Mouse (Mus musculus): ENCODE measurements at regions not wholly inside any gene's neighbourhood (a gene's known extent, or its start where the extent isn't known, plus 50 kb on each side); places are given as distances from the start of the nearest gene placed in this dataset.

DNA sequence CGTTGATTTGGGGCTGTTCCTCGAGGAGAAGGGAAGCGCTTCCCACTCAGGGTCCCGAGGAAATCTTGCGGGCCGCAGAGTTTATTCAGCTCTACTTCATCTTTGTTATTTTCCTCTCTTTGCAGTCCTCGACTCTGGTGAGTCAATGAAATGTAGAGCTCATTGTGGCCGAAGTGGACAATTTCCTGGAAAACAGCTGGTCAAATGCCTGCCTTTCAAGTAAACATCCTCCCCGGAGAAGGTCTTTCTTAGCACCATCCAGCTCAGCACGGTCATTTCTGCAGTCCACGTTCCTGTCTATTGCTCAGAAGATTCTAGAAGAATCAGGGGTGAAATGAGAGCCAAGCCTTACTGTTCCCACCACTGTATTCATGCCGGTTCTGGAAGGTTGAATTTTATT is 133.0 kb downstream of the Bcas1 start:
- DNase-seq (ENCODE audit: low spot score) = no peak

DNA sequence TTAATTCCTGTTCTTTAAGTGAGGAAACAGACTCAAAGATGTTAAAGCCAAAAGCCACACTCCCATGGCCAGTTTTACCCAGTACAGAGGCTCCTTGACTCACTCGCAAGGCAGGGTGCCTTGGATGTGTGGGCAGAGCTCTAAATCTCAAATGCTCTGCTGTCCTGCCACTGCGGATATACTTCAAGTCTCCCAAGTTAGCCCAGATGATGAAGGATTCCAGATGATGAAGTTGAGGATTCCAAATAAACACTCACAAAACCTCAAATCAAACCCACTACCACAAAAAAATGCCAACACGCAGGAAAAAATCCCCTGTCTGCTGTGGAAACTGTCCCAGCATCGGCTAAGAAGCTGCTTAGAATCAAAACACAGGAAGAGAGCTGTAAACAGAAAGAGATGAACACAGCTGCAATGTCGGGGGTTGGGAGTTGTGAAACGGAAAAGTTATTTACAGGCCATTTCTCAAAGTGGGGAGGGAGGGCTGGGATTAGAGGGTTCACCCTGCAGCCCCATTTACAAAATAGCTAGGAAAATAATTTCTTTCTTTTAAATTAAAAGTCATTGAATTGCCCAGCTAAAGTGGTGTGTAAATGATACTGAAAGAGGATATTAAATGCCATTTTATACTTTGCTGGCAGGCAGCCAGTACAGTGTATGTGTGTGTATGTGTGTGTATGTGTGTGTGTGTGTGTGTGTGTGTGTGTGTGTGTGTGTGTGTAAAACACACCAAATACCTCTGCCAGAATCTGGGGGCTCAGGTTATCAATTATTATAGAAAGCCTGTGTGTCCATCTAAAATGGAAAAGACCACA is 135.6 kb downstream of the Bcas1 start:
- no peak for DNase-seq (ENCODE audit: low spot score)

DNA sequence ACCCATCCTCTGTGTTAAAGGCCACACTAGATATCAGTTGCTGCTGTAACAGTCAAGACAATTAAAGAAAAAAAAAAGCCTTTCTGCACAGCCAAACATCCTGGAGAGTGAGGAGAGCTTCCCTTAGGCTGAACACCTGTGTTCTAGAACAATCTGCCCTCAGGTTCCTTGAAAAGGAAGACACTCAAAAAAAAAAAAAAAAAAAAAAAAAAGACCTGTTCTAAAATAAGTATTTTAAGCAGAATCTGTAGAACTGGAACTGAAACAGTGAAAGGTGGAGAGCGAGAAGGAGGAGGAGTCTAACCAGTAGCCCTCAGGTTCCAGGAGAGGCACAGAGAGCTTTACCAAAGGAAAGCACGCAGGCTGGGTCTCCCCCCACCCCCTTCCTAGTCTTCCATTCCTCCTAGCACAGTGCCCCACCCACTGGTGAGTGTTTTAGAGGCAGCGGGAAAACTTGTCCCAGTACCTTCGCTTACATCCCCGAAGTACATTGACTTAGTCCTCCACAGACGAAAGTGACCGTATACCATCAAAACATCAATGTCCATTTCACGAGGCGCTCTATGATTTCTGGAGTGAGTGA is 138.2 kb downstream of the Bcas1 start:
- no peak for DNase-seq (ENCODE audit: low spot score)

DNA sequence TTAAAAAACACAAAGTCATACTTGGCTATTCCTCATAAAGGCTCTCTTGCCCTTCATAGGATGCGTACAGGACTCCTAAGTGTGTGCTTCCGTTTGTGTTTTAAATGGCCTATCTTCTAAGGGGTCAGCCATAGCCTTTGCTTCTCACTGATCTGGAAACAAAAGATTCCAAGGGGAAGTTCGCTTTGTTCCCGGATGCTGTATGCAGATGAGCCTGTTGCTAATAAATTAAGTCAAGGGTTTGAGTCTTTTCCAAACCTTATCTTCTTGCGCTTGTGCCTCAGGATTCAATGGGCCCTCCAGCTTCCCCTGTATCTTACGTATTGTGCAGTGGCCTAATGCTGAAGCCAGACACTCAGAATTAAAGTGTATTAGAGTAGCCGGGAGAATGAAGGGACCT is 138.9 kb downstream of the Bcas1 start:
- DNase-seq (ENCODE audit: low spot score) = no peak

DNA sequence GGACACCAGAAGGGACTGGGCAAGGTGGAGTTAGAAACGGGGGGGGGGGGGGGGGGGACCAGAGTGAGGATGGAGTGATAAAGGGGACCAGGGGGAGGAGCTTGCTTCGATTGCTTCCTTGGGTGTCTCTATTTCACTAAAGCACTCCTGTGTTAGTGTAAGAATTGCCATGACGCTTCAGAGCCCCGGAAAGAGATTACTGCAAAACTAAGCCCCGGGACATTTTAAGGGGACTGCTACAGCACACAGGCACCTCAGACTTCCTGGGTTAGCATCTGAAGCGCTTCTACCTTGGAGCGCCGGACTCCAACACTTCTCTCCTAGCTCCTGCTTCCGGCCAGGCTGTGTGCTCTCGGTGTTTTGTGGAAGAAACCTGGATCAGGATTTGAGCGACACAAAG is 139.4 kb downstream of the Bcas1 start:
- DNase-seq (ENCODE audit: low spot score) = no peak

DNA sequence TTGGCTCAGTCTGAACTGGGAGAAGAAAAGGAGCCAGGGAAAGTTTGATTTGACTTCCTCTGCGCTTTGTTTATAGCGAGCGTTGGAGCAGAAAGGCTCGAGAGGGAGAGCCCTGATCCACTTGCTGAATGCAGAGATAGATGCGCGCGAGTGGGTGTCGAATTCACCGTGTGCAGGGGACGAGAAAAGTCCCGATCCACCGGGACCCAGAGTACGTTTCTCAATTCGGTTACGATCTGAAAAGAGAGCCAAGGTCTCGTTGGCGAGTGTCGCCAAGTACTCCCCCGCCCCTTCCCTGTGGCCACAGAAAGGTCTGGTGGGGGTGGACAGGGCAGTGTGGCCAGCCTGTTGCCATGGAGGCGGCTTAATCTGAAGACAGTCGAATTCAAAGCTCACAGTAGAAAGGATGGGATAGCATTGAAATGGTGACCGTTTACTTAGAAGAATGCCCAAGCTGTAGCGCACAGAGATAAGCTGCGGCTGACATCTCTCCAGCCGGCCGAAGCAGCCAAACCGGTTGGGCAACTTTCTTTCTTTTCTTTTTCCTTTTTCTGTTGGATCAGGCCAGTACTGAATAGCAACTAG is 139.5 kb upstream of the Zfp217 start:
- peak; percentile 72 for DNase-seq (ENCODE audit: low spot score)

DNA sequence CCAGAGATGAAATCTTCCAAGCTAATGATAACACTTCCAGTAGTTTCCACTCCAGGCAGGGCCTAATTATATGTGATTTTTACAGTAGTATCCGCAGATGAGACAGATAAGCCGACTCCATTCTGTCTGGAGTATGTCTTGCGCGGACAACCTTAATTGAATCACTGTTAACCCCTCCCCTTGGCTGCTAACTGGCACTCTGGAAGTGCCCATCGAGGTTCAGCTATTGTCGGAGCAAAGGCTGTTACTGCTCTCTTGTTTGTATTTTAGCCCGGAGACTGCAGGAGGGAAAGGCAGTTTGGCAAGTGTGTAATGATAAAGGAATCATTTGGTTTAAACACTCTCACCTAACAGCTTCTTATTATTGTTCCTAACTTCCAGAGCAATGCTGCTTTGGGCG is 138.9 kb upstream of the Zfp217 start:
- DNase-seq (ENCODE audit: low spot score) = peak; percentile 12

DNA sequence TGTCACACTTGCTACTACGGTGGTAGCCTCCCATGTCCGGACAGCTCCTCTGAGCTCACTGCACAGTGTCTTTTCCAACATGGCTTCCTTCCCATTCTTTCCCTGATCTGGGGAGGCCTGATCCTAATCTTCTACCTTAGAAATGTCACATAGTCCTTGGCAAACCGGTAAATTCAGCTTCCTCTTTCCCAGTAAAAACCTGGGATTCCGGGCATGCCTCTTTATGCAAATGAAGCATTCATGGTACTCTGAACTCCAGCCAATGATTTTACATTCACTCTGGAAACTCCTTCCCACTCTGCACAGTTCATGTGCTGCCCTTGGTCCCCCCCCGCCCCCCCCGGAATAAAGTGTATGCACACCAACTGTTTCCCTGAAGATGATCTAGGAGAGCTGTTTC is 134.6 kb upstream of the Zfp217 start:
- no peak for DNase-seq (ENCODE audit: low spot score)

DNA sequence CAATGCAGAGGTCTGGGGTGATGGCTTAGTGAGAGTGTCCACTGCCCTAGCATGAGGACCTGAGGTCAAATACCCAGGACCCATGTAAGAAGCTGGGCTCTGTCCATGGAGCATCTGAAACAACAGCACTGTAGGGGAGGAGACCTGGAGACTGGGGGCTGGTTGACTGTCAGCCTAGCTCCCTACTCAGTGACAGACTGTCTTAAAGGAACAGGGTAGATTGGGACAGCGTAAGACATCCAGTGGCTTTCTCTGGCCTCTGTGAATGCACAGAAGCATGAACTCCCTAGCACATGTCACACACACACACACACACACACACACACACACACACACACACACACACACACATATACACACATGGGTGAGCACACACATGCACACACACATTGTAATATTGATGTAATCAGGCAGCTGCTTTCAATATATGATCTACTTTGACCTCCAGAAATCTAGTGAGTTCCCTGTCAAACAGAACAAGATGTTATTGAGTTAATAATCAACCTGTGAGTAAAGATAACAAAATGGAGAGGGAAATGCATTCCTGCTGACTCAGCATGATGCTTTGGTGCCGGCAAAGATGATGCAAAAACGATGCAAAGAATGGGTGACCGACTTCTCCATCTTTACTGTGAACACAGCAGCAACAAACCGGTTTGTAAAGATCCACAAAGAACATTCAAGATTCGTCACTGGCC is 133.6 kb upstream of the Zfp217 start:
- DNase-seq (ENCODE audit: low spot score) = no peak

DNA sequence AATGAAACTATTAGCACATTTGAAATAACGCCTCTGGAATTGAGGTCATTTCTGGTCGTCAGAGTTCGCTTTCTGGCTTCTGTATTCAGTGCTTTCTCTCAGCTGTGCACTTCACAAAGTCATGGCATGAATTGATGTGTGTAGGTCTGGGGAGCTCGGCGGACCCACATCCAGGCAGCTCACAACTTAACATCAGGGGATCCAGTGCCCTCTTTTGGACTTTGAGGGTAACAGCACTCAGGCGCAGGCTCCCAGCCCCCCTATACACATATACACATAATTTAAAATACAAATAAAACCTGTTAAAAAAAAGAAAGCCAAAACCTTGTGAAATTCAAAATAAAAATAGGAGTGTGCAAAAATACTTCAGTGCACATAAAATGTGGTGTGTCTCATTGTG is 132.8 kb upstream of the Zfp217 start:
- no peak for DNase-seq (ENCODE audit: low spot score)

DNA sequence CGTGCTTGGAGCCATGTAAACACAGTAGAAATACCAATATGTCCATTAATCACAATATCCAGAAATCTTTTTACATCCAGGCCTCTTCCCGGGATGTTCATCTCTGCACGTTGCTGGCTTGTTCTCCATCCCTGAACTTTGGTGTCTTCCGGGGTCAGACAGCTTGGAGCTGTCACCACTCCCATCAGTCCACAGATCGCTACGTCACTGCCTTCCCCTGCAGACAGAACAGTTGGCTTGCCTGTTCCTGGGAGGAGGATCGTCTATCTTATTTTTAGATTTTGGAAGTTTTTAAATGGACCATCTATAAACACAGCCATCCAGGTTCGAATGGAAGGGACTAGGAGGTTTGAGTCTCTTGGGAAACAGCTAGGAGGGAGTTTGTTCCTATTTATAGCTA is 130.0 kb upstream of the Zfp217 start:
- no peak for DNase-seq (ENCODE audit: low spot score)

DNA sequence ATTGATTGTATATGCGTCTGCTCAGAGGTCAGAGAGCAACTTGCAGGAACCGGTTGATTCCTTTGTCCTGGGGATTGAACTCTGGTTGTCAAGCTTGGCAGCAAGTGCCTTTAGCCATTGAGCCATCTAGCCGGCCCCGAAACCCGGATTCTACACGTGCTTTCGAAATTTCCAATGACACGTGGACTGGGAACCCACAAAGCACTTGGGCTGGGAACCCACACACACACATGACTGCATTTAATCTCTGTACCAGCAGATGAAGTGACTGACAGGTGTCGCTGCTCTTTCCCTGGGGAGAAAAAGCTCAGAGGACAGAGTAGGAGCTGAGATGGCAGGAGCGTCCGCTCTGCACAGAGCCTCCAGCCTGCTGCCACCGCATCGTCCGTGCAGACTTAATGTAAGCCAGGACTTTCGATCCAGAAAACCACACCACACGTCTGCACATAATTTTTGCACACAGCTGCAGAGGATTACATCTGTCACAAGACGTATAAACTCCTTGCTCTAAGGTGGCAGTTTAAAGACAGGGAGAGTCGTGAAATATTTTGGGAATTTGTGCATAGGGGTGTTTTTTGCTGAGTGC is 129.4 kb upstream of the Zfp217 start:
- DNase-seq (ENCODE audit: low spot score) = no peak

DNA sequence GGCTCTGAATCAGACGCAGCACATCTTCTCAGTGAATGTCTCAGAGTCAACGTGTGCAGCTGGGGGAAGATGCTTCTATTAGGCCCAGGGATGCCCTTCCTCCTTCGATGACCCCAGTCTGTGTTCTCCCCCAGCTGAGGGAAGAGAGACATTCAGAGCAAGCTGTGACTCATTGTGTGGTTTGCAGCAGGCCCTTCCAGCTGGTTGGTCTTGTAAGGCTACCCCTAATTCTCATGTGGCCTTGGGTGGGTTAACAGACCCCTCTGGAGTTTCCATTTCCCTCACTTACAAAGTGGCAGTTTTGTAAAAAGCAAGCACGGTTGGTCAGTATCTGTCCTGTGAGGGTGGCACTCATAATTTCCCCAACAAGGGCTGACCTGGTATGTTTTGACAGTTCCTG is 127.8 kb upstream of the Zfp217 start:
- no peak for DNase-seq (ENCODE audit: low spot score)

DNA sequence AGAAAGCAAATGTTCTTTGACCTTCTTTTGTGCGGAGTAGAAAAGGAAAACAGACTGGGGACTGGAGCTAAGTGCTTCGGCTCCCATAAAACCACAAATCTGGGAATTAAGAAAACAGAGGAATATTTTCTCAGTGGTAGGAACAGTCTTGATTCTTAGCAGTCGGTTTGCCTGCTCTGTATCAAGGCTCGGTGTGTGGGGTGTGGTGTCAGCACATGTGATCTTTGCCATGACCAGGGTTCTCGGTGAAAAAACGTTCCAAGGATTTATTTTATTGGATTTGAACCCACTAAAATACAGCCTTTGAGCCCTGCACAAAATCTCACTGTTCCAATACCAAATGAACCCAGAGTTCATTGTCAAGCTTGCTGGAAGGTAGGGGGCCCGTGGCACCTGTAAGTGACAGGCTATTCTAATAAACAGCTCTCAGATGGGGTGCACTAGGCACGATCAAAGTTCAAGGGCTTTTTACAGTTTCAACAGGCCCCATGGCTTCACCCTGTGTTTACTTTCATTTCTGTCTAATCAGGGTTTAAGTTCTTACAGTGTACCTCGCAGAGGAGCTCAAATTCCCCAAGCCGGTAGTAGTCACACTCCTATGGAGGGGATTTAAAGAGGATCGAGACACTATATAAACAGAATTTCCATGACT is 122.1 kb upstream of the Zfp217 start:
- DNase-seq (ENCODE audit: low spot score) = no peak

DNA sequence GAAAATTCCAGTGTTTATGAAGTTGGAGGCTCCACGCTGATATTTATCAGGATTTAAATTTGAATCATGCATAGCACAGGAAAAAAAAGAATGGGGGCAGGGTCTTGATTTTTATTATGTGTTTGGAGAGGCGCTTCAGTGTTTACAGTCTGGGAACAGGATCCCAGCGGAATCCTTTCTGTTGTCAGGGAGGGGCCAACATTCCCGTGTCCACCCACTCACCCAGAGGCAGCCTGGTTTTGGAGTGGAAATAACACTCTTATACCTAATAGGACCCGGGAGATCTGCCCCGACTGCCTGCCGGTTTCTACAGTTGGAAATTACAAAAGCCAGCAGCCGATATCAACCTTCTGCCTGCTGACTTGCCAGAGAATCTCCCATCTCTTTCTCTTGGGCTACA is 120.2 kb upstream of the Zfp217 start:
- DNase-seq (ENCODE audit: low spot score) = peak; percentile 18

DNA sequence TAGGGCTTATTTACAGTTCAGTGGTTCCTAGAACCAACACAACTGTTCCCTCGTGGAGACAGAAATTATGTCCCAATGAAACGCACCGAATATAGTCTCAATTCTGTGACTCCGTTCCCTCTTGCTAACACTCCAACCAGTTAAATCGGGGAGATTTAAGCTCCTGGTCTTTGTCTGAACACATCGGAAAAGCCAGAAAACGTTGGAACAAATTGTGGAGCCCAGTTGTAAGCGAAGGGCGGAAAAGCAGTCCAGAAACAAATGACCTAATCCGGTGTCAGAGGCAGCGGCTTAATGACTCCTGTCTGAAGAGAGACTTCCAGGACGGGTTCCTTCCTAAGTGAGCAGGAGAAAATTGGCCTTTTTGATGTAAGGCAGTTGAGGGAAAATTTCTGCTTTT is 119.2 kb upstream of the Zfp217 start:
- no peak for DNase-seq (ENCODE audit: low spot score)

DNA sequence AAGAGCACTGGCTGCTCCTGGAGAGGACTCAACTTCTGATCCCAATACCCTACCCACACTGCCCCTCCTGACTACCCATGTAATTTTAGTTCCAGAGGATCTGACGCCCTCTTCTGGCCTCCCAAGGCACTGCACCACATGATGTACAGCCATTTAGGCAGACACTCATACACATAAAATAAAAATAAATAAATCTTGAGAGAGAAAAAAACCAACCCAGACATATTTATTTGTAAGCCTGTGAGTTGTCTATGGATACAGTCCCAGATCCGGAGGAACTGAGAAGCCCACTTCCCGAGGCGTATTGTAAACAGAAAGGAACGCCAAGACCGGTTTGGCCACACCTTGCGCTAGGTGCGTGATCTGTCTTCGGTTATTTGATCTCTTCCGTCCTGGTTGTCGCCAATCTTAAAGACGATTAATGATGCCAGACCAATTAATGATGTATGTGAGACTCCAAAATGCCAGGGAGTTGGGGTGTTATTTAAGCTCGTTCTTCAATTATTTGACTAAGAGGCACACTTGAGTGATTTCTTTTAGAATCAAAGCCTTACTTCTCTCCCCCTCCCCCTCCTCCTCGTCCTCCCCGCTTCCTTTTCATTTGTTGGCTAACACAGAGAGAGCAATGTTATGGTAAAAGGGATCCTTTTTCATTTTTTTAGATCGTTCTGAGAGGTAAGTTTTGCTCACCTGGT is 118.7 kb upstream of the Zfp217 start:
- DNase-seq (ENCODE audit: low spot score) = peak; percentile 16

DNA sequence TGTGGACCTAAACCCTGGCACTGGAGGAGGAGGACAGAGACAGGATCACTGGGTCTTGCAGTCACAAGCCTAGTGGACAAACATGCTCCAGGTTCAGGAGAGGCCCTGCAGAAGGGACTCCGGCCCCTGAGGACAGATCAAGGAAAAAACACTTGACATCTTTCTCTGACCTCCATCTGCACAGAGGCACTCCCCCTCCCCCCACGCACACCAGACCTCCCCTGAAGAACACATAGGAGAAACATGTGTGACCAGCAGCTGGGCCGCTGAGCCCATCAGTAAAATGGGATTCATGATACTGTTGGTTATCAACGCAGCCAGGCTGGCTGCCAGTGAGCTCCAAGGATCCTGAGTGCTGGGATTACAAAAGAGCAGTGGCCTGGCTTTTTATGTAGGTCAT is 115.7 kb upstream of the Zfp217 start:
- no peak for DNase-seq (ENCODE audit: low spot score)

DNA sequence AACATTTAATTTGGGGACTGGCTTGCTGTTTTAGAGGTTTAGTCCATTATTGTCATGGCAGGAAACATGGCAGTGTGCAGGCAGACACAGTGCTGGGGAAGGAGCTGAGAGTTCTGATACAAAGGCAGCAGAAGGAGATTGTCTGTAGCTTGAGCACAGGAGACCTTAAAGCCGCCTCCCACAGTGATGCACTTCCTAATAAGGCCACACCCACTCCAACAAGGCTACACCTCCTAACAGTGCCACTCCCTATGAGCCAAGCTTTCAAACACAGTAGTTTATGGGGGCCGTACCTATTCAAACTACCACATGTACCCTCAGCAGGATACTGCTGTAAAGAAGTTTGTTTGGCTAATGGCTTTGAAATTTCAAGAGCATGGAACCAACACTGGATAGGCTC is 113.3 kb upstream of the Zfp217 start:
- DNase-seq (ENCODE audit: low spot score) = no peak

DNA sequence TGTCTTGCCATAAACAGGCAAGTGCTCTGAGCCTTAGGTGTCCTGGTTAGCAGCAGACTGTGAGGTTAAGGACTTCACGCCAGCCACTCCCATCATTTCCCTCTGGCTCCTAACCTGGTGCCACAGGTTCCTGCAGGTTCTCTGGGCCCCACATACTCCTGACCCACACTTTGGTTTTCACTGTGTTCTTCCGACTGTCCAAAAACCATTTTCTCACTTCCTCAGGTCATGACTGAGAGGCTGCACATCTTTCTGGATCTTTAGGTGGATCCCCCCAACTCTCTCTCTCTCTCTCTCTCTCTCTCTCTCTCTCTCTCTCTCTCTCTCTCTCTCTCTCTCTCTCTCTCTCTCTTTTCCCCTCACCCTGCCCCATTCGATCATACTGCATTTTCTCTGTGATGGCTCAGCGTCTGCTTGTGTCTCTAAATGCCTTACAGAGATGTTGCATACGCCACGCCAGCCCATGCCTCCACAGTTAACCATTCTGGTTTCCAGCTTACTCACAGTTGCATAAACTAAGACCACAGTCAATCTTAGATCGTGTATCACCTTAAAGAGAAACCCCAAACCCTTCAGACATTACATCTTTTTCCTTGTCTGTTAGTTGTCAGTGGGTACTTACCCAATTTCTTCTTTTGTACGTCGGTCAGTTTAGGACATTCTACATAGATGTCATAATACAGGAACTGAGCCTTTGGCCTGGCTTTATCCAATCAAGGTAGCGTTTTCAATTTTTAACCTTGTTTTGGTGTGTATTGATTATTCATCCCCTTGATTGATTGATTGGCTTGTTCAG is 112.0 kb upstream of the Zfp217 start:
- no peak for DNase-seq (ENCODE audit: low spot score)

DNA sequence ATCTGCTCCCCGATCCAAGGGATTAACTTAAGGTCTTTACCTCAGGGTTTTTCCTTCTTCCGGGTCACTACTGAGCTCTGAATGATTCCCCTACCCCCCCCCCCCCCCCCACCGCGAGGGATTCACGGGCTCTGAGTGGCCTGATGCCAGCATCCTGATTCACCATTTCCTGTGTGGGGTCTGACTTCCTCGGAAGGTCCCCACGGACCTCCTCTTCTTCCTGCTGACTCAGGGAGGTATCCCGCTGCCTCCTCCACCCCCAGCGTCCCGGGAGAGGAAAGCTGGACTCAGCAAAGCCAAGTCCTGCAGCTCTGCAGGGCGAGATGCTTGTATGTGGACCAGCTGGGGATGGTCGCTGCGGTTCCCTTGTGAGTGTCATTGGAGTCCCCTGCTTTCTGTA is 110.5 kb upstream of the Zfp217 start:
- no peak for DNase-seq (ENCODE audit: low spot score)

Measured in ovary, postnatal 36 days (tissue).